Mouse (Mus musculus) liver, embryonic 16.5 days (tissue): ENCODE measurements around the gene Fam120a. TPM values are rescaled to one million over a fixed set of nuclear protein-coding genes. Genes with fewer than 3 reads are reported as not detected.

Experiments used
- ATAC-seq: fragments of 200-750 bp; cut with Nextera tagmentation; 2 replicates; pipeline ENCODE4 v1.8.0; 2017; ENCODE audit warnings: low read depth, mild to moderate bottlenecking, moderate number of reproducible peaks, moderate library complexity
- H3K27ac ChIP-seq: fragments of 300-500 bp; sonication (generic); 2 replicates; pipeline ENCODE4 v1.5.1; 2014; ENCODE audit warnings: mild to moderate bottlenecking, low read length
- H3K27me3 ChIP-seq: fragments of 300-500 bp; sonication (generic); 2 replicates; pipeline ENCODE4 v1.6.1; 2014; ENCODE audit warnings: low read depth, low read length, mixed read lengths; ENCODE audit not compliant: control insufficient read depth, insufficient read depth
- H3K36me3 ChIP-seq: fragments of 300-500 bp; sonication (generic); 2 replicates; pipeline ENCODE4 v1.6.1; 2014; ENCODE audit warnings: mild to moderate bottlenecking; ENCODE audit not compliant: control insufficient read depth, insufficient read depth
- H3K4me1 ChIP-seq: fragments of 300-500 bp; sonication (generic); 2 replicates; pipeline ENCODE4 v1.6.1; 2014; ENCODE audit warnings: low read depth, low read length, mixed read lengths; ENCODE audit not compliant: control insufficient read depth
- H3K4me2 ChIP-seq: fragments of 300-500 bp; sonication (generic); 2 replicates; pipeline ENCODE4 v1.6.1; 2014; ENCODE audit warnings: low read depth, low read length, mixed read lengths
- H3K4me3 ChIP-seq: fragments of 300-500 bp; sonication (generic); 2 replicates; pipeline ENCODE4 v1.5.1; 2014; ENCODE audit warnings: low read depth, mild to moderate bottlenecking, low read length
- H3K9ac ChIP-seq: fragments of 300-500 bp; sonication (generic); 2 replicates; pipeline ENCODE4 v1.6.1; 2014; ENCODE audit warnings: low read depth, low read length
- H3K9me3 ChIP-seq: fragments of 300-500 bp; sonication (generic); replicated peaks from 2 replicates; pipeline ENCODE4 v1.6.1; 2016; ENCODE audit warnings: low read length; ENCODE audit not compliant: control insufficient read depth
- WGBS: fragments of 180-500 bp; shearing (Covaris S2); extraction: QIAGEN DNeasy Blood & Tissue Kit; methylation state at CpG from one replicate; pipeline ENCODE4 v1.1.7; 2014; ENCODE audit not compliant: insufficient replicate concordance; 5-methylcytosine and 5-hydroxymethylcytosine counted together
- polyA plus RNA-seq: library from polyadenylated mRNA; unstranded; fragments of >200 nt; fragmentation: Nextera tagmentation; extraction: Ambion mirVana; gene quantifications from 2 replicates; pipeline ENCODE4 v1.2.1, GENCODE M21; 2015

Fam120a gene
- polyA plus RNA-seq, 1 experiment from 2014 or later: 12.0 TPM

- WGBS: 63% methylated on average over 4 of the region's 4 CpGs
- Histone ChIP-seq H3K4me3 (no peak overlapping the region), H3K9ac (no peak overlapping the region), H3K27ac (no peak overlapping the region), H3K27me3 (no peaks in the 10 kb centered on the region), H3K9me3 (no peaks in the 10 kb centered on the region), H3K4me1 (peaks cover 27% of the 10 kb centered on the region), H3K36me3 (no peaks in the 10 kb centered on the region), H3K4me2 (no peak overlapping the region)
- ATAC-seq: no peak
Observed at GRCm38 (mm10) chr13:48958608-48959007, 9.2 kb downstream of the Fam120a start.

- H3K36me3 ChIP-seq: no peaks in the 10 kb centered on the region
- no peak overlapping the region for H3K4me3 ChIP-seq
- peaks cover 3% of the 10 kb centered on the region for H3K4me1 ChIP-seq
- H3K9me3 ChIP-seq: no peaks in the 10 kb centered on the region
- 75% methylated on average over 4 of the region's 4 CpGs for WGBS
- no peak for ATAC-seq
- no peak overlapping the region for H3K27ac ChIP-seq
- no peak overlapping the region for H3K9ac ChIP-seq
- no peaks in the 10 kb centered on the region for H3K27me3 ChIP-seq
- H3K4me2 ChIP-seq: no peak overlapping the region
Observed at GRCm38 (mm10) chr13:48954825-48955224, 13.0 kb downstream of the Fam120a start.

- Histone ChIP-seq H3K4me2 (no peak overlapping the region), H3K27me3 (no peaks in the 10 kb centered on the region), H3K9ac (no peak overlapping the region), H3K9me3 (no peaks in the 10 kb centered on the region), H3K27ac (no peak overlapping the region), H3K4me1 (no peaks in the 10 kb centered on the region; the same call in 1 of the 2 replicates), H3K36me3 (peaks cover 27% of the 10 kb centered on the region), H3K4me3 (no peak overlapping the region)
- no peak for ATAC-seq
- 52% methylated on average over 5 of the region's 5 CpGs for WGBS
Observed at GRCm38 (mm10) chr13:48950600-48951241, 17.1 kb downstream of the Fam120a start.

- no peak for ATAC-seq
- H3K27ac ChIP-seq: no peak overlapping the region
- no peak overlapping the region for H3K4me3 ChIP-seq
- 77% methylated on average over 6 of the region's 6 CpGs for WGBS
- no peak overlapping the region for H3K9ac ChIP-seq
- H3K9me3 ChIP-seq: no peaks in the 10 kb centered on the region
- no peaks in the 10 kb centered on the region for H3K27me3 ChIP-seq
- H3K4me1 ChIP-seq: no peaks in the 10 kb centered on the region; the same call in 1 of the 2 replicates
- H3K4me2 ChIP-seq: no peak overlapping the region
- H3K36me3 ChIP-seq: peaks cover 36% of the 10 kb centered on the region
Observed at GRCm38 (mm10) chr13:48948951-48949350, 18.9 kb downstream of the Fam120a start.

GRCm38 (mm10) chr13:48944571-48944970 lies 23.2 kb downstream of the Fam120a start:
- Histone ChIP-seq H3K9me3 (no peaks in the 10 kb centered on the region), H3K36me3 (peaks cover 41% of the 10 kb centered on the region), H3K27me3 (no peaks in the 10 kb centered on the region), H3K4me3 (no peak overlapping the region), H3K9ac (no peak overlapping the region), H3K4me2 (no peak overlapping the region), H3K27ac (no peak overlapping the region), H3K4me1 (peaks cover 7% of the 10 kb centered on the region)
- 60% methylated on average over 1 of the region's 1 CpGs for WGBS
- ATAC-seq: no peak

- WGBS: 55% methylated on average over 2 of the region's 2 CpGs
- H3K9me3 ChIP-seq: no peaks in the 10 kb centered on the region
- H3K36me3 ChIP-seq: peaks cover 26% of the 10 kb centered on the region
- peak; percentile 63 for ATAC-seq
- peak overlapping the region; percentile 14; the same call in 1 of the 2 replicates for H3K4me2 ChIP-seq
- no peak overlapping the region for H3K9ac ChIP-seq
- H3K27me3 ChIP-seq: no peaks in the 10 kb centered on the region
- no peak overlapping the region for H3K27ac ChIP-seq
- H3K4me3 ChIP-seq: no peak overlapping the region
- H3K4me1 ChIP-seq: peaks cover 7% of the 10 kb centered on the region
Observed at GRCm38 (mm10) chr13:48942471-48942870, 25.3 kb downstream of the Fam120a start.

GRCm38 (mm10) chr13:48941773-48942172 lies 26.0 kb downstream of the Fam120a start:
- Histone ChIP-seq H3K4me3 (no peak overlapping the region), H3K9ac (no peak overlapping the region), H3K27ac (no peak overlapping the region), H3K27me3 (no peaks in the 10 kb centered on the region), H3K4me1 (peaks cover 7% of the 10 kb centered on the region), H3K36me3 (peaks cover 21% of the 10 kb centered on the region), H3K4me2 (no peak overlapping the region), H3K9me3 (no peaks in the 10 kb centered on the region)
- 58% methylated on average over 3 of the region's 3 CpGs for WGBS
- no peak for ATAC-seq

GRCm38 (mm10) chr13:48934597-48934996 lies 33.2 kb downstream of the Fam120a start:
- Histone ChIP-seq H3K36me3 (peaks cover 37% of the 10 kb centered on the region), H3K9ac (no peak overlapping the region), H3K4me2 (no peak overlapping the region), H3K27me3 (no peaks in the 10 kb centered on the region), H3K4me3 (no peak overlapping the region), H3K27ac (no peak overlapping the region), H3K4me1 (no peaks in the 10 kb centered on the region; the same call in 1 of the 2 replicates), H3K9me3 (no peaks in the 10 kb centered on the region)
- ATAC-seq: no peak
- 80% methylated on average over 6 of the region's 6 CpGs for WGBS

- ATAC-seq: no peak
- Histone ChIP-seq H3K36me3 (peaks cover 34% of the 10 kb centered on the region), H3K9me3 (no peaks in the 10 kb centered on the region), H3K27ac (no peak overlapping the region), H3K9ac (no peak overlapping the region), H3K4me3 (no peak overlapping the region), H3K27me3 (no peaks in the 10 kb centered on the region), H3K4me1 (no peaks in the 10 kb centered on the region; the same call in 1 of the 2 replicates), H3K4me2 (no peak overlapping the region)
- 79% methylated on average over 3 of the region's 3 CpGs for WGBS
Observed at GRCm38 (mm10) chr13:48932692-48933091, 35.1 kb downstream of the Fam120a start.
